Mouse (Mus musculus) retina, adult 2 months (tissue): ENCODE measurements at regions not wholly inside any gene's neighbourhood (a gene's known extent, or its start where the extent isn't known, plus 50 kb on each side); places are given as distances from the start of the nearest gene placed in this dataset.

Source experiments
- DNase-seq: peaks from one replicate; pipeline ENCODE4 v3.0.0-alpha.2; 2012; ENCODE audit warnings: low read depth, low spot score

DNA sequence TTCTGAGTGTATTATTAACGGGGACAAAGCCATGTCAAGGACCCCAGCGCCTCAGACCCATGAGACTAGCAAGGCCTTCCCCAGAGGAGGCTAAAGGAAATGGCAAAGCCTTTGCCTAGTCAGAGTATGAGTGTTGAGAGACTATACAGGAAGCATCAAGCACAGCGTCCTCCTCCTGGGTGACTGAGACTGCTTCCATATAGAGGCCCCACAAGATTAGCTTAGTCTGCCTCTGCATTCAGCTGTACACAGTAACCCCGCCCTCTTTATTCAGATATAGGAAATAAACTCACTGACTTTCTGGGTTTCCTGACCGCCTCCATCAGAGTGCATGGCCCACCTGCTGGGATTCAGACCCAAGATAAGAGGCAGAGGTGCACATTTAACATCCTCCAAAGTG lies 192.8 kb upstream of the Hes1 start:
- no peak for DNase-seq

DNA sequence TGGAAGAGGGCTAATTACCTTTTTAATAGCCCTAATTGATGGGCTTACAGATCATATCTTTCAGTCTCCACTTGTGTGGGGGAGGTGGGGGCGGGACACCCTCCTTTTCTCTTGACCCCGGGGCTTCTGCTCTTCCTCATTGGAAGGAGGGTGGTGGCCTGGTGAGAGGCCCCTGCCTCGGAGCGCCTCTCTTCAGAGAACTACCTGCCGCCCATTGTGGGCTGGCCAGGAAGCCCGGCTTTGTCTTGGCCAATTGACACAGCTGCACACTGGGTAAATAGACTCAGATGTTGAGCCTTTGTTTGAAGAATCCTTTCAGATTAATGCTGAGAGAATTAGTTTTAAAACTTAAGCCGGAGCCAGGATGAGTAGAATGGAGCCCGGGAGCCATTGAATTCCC lies 188.0 kb upstream of the Hes1 start:
- DNase-seq: no peak

DNA sequence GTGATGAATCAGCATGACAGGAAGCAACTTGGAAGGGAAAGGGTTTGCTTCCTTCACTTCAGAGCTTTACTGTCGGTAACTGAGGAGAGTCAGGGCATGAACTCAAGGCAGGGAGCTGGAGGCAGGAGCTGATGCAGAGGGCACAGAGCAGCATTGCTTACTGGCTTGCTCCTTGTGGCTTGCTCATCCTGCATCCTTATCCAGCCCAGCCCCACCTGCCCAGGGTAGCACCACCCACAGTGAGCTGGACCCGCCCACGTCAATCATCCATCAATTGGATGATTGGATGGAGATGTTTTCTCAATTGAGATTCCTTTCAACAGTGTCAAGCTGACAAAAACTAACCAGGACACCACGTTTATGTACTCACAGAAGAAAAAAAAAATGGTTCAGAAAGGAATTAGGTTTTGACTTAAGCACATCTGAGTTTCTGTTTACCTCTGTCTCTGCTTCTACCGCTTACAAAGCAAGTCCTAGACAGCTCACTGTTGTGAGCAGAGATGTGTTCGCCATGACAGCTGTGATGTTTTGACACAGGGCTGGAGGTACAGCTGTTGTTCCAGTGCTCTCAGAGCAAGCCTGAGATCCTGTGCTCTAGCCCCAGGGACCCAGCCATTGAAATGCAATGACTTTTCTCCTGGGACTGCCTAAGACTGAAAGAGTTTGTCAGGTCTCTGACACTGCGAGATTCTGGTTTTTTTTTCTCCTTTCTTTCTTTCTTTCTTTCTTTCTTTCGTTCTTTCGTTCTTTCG lies 186.6 kb upstream of the Hes1 start:
- DNase-seq: no peak

DNA sequence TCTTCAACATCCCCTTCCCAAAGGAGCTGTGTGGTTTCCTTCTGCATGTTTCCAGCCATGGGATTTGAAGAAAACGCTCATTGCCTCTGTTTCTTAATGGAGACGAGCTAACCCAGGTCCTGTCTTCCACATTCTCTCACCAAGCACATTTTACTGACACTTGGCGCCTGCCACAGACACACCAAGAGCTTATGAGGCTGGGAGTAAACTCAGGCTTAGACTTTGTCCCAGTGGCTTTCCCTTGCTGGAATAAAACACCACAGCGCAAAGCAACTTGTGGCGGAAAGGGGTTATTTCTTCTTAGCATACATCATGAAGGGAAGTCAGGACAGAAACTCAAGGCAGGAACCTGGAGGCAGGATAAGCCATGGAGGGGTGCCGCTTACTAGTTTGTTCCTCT lies 184.5 kb upstream of the Hes1 start:
- no peak for DNase-seq

DNA sequence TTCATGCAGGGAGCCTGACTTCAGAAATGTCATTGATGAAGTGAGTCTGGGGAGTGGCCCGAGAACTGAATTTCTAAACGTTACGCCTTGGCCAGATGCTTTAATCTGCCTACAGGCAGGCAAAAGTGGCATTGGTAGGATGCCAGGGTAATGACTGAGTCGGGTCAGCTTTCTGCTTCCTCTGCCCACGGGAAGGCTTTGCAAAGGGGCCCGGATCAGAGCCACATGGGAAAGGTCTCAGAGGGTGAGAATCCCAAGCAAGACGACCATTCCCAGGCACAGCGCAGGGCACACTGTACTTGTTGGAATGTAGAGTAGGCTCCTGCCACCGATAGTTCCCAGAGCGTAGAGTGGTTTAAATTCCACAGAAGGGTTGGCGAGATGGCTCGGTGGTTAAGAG lies 182.7 kb upstream of the Hes1 start:
- no peak for DNase-seq

DNA sequence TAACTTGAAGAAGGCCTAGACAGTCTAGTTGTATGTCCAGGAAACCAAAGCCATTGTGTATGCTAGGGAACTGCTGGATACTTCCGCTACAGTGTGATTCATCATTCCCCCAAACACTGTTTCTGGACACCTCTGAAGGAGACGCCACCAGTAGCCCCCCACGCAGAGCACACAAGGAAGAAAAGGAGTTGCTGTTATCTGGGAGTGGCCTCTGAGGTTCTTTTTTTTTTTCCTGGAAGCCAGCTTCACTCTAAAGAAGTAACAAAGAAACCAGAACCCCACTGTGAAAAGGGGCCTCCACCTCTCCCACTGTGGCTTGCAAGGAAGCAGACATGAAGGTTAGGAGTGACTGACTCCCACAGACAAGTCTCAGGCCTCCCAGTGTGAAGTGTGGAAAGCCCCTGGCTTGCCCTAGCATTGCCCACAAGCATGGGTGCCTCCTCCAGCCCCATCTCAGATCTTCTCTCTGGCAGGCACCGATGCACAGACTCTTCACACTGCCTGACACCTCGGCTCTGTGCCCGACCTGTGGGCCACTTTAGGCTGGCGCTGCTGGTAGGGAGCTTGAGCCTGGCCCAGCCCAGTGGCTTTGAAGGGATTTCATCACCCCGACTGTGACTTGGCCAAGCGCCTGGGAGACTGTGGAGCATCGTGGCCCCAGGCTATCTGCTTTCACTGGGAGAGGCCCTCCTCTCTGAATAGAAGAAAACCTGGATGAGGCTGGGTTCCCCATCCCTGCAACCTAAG lies 181.8 kb upstream of the Hes1 start:
- no peak for DNase-seq

DNA sequence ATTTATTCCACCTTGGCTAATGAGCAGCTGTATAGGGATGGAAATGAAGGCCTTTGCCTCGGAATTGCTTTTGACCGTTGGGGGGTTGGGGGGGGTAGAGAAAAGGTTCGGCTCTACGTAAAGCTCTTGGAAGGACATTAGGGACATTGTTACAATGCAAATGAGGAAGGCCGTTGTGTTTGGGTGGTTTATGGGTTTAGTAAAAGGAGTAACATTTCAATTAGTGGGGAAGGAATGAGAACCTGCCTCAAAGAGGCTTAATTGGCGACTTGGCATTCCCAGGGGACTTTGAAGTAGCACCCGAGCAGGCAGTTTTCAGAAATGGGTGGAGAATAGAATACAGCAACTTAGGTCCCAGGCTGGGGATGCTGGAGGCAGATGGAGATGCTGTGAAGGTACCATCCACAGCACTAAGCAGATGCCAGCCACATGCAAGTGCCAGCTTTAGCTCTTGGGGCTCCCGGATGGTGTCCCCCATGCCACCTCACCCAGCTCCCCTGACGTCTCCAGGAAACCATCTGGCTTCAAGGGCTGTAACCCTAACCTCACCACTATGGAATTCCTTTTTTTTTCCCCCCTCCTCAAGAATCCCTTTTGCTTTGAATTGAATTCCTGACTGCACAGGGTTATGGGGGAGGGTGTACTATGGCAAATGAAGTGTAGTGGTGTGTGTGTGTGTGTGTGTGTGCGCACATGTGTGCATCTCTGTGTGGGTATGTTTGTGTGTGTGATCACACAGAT lies 180.8 kb upstream of the Hes1 start:
- no peak for DNase-seq

DNA sequence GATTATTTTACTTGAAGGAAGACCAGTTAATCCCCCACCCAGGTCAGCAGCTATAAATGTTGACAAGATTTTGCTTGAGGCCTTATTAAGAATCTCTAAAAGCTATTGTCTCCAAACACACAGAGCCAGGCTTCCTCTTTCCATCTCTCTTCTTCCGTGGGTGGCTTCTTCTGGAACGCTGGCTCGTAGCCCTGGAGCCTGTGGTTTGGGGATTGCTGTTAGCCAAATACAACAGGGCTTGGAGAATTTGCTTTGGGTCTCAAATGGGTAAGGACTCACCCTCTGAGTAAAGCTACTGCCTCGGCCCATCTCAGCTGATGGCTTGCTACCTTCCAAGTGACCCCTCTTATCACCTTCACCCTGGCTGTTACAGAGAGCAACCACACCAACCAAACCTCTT lies 179.3 kb upstream of the Hes1 start:
- DNase-seq: no peak

DNA sequence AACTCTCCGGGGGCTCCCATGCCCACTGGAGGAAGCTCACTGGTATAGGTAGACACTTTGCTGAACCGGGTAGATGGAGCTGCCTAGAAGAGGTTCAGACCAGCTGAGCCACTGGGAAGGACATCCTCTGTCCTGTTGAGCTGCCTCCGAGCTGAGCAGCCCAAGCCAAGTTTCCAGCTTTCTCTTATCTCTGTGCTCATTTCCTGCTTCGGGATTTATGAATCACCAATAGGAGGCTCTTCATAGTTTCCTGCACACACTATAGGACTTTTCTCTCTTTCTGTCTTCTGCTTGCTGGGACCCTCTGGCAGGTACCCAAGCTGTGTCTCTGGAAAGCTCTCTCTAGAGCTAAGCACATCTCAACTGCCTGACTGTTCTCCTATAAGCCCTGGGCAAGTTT lies 177.4 kb upstream of the Hes1 start:
- DNase-seq: no peak

DNA sequence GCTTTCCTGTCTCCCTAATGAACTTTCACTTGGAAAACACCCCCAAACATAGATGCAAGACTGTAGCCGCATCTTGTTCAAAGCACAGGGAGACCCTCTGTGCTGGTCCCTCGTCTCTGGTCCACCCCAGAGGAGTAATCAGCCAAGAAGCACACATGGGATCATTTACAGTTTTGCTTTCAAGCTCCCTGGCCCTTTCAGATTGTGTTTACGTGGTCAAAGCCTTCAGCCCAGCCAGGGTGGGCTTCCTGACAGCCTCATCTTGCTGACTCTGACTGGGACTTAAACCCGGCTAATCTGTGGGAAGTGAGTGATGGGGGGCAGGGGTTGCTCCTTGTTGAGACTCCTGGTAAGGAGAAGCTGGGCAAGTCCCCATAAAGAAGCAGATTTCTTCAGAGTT lies 174.8 kb upstream of the Hes1 start:
- DNase-seq: no peak

DNA sequence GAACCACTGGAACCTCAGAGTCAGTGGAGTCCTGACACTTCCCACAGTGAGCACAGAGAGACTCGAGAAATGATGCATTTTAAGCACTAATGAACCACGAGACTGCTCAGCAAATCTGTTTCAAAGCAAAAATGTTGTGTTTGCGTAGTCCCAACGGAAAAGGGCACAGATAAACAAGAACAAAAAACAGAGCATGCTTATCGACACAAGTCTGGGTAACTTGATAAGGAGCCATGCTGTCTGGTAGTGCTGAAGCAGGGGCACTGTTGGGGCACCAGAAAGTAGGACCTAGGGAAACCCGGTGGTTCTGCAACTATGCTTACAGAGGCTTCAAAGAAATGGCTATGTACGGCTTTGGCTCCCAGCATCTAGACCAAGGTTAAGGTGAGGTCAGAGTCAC lies 172.7 kb upstream of the Hes1 start:
- no peak for DNase-seq

DNA sequence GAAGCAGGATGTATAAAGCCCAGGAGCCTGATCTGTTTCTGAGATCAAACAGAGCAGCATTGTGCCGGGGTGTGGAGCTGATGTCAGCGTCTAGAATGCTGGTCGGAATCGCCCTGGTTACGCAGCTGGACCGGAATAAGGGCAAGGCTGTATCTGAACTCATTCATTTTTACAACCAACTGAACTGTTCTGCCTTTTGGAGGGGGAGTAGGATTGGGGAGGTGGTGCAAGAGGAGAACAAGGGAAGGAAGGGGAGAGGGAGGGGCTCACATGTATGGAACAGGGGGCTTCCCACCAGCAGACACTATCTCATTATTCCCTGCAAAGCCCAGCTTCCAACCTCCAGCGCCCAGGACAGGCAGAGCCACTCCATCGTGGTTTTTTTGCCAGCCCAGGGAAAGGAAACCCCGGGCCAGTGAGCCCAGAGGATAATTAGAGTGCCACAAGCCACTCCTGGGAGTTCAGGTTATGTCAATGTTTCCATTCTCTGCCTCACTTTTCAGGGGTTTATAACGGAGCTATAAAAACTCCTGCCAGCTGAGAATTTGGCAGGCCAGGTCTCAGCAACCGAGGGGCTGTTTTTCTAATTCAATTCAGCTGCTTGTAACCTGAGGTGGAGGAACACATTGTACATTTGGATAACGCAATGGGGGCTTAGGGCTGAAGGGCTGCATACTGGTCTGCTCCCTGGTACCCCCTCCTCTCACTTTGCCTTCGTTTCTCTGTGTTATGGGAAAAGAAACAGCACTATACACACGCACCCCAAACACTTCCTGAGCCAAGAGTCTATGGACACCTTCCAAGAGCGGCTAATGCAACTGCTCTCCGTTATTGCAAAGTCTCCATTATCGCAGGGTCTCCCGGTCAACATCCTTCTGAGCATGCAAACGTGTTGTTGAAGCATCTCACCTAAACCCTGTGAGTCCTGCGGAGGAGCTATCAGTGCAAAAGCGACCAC lies 170.0 kb upstream of the Hes1 start:
- DNase-seq: no peak

DNA sequence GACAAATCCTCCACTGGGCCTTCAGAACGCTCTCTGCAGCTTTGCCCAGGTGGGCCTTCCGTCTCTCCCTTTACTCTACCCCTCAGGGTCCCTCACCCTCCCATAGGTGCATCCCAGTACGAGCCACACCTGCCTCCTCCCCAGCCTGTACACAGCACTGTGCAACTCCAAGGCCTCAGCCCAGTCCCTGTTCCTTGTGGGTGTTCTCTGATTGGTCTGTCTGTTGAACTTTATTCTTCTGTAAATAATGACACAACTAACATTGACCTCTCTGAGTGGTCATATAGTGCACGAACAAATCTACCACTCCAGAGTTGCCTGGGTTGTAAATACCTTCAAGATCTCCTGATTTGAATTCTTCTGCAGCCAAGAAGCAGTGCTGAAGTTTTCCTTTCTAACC lies 167.8 kb upstream of the Hes1 start:
- no peak for DNase-seq

DNA sequence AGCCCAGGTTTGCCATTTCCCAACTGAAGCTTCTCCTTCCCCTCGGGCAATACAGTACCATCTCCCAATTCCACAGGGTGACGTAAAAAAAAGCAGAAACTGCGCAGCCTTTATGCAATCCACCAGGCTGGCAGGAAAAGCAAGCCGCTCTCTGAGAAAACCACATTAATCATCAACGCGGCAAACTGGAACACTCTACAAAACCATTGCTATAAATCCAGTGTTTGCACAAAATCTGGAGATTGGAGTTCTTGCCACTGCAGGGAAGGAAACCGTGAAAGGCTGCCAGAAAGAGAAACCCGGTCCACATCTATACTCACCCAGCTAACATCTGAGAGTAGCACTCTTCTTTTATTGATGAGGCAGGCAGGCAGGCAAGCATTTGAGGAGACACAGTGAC lies 160.7 kb upstream of the Hes1 start:
- no peak for DNase-seq

DNA sequence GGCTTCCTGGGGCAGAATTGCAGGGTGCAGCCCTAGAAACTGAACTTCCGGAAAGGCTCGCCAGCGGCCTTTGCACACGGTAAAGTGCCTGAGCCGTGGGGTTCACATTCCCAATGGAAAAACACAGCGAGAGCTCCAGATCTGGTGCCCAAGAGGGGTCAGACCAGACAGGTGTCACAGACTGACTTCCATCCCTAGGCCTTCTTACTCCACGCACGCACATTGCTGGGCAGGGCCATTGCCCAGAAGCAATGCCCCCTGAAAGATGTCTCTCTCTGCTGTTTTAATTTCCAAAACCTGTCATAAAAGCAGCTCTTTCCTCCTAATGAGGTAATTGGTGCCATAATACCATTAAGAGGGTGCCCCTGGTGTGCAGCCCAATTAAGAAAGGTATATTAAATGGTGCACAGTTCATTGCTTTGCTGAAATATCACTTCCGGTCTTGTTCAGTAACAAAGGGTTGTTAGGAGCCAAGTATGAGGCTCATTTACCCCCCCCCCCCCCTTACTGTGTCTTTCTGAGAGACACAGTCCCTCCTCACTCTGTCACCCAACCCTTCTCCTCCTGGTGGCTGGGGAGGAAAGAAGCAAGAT lies 159.9 kb upstream of the Hes1 start:
- no peak for DNase-seq

DNA sequence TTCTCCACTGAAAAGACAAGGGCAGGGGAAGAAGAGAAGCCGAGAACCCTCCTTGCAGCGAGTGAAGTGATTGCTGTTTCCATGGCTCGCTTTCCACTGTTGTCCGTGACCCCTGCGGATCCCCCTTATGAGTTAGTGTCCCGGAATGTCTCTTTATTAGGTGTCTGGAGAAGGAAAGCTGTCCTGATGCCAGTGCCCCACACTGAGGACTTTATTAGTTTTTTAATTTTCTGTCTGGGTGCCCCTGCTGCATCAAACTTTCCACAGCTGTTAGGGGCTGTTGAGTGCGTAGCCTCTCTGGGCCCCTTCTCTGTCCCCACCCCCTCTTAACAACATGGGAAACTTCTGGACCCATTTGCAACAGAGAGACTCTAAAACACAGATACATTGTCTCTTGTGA lies 156.9 kb upstream of the Hes1 start:
- DNase-seq: no peak

DNA sequence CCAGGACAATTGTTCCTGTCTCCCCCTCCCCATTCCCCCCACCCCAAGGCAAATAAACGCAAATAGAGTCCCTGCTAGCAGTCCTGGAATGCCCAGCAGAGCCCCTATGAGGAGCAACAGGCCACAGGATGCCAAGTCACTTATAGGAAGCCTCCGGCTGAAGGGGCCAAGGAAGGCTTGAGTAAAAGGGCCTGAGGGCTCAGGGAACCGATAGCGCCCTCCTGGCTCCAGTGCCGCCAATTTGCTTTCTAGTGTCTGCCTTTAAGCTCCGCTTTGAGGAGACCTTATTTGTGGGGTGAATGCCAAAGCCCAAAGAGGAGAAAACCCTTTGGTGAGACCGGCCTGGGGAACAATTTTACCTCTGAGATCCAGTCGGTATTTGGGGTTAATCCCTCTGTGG lies 156.2 kb upstream of the Hes1 start:
- DNase-seq: no peak

DNA sequence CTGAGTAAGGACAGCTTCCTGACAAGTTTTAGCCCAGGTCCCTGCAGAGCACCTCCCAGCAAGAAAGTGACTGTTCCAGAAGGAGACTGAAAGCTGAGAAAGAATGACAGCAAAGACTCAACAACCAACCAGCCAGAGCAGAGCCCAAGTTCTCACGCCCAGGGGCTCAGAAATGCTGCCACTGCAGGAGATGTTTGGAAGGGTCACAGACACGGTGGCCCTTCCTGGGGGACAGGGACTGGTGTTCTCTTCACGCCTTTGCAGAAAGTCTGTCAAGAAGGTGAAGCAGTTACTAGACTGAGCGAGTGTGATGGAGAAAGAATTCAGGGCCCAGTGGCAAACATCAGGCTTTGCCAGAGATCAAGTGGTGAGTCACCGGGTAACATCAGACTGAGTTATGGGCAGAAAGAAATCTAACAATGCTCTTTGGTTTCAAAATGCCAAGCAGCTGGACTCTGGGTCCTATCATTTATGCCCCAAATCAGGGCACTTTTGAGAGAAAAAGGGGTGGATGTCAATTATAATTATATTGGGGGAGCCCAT lies 154.2 kb upstream of the Hes1 start:
- no peak for DNase-seq

DNA sequence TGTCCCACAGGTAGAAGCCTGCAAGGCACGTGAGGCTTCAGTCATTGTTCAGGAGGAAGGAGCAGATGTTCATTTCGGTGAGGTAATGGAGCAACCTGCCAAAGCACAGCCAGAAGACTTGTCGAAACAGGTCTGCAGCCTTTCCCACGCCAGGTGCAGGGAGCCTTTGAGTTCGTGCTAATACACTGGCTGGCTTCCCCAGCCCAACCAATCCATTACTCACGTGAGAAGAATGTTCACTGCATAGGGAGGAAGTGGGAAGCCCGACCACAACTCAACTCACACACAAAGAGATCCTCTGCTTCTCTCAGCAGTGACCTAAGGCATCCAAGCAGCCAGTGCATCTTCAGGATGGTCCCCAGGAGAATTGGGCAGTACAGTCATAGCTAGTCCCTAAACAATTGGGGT lies 153.0 kb upstream of the Hes1 start:
- no peak for DNase-seq

DNA sequence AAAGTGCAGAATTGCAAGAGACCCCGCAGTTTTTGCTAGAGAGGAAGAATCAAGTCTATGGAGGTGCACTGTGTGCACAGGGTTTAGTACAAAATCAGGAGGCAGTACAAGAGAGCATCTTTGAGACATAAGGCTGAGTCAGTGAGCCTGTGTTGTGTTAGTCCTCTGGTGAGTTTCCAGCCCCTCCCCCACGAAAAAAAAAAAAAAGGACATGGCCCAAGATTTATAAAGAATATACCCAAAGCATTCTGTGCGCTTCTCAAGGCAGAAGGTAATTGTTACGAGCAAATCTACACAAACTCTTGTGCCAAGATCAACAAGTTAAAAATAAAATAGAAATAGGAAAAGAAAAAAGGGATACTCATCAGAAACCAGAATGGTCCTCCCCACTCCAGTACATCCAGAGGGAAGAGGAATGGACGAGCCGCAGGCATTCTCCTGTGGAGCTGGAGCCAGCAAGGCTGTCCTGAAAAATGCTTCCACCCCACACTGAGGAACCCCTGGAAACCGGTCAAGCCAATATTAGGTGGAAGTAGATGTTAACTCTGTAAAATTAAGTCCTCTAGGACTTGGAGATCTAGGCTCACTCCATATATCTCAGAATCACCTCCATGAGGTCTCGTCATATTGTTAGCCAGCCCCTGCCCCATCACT lies 150.7 kb upstream of the Hes1 start:
- DNase-seq: no peak
